Mouse (Mus musculus) spleen, postnatal 14 days (tissue): ENCODE data around the gene Larp1.
A peak's percentile ranks its signal among the peaks of the same experiment; 100 is the strongest.
"Not testable (repeated sequence)": the region's sequence is repeated elsewhere in the genome, so short reads cannot be mapped to it uniquely, and the experiment has no call there.

Experiments used
- DNase-seq, 2 experiments: peaks; one replicate each; pipeline ENCODE4 v3.0.0; 2021 to 2022; ENCODE audit warnings: low spot score in 2 of 2

The Larp1 gene

DNA sequence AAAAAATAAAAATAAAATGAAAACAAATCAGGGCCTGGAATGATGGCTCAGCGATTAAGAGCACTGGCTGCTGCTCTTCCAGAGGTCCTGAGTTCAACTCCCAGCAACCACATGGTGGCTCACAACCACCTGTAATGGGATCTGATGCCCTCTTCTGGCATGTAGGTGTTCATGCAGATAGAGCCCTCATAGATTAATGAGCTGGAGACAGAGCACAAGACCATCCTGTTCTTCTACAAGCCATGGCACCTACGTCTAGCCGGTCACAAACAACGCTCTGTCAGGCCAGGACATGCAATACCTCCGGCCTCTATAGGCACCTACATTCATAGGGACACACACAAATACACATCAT lies 89.5 kb downstream of the Larp1 start:
- DNase-seq = not testable (repeated sequence)

DNA sequence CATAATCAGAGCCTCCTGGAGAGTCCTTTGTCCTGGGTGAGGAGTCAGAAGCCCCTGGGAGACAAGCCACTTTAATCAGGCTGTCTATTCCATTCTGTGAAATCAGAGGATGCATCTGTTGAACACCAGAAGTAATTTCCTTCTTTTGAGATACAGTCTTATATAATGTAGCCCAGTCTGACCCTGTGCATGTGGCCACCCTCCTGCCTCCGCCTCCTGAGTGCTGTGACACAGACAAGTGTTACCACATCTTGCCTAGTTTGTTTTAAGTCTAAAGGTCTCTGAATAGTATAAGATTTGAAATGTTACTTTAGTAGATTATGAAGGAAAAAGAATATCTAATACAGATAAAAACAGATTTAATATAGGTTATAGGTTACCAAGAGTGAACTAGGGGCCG lies 91.1 kb downstream of the Larp1 start:
- DNase-seq = no peak

DNA sequence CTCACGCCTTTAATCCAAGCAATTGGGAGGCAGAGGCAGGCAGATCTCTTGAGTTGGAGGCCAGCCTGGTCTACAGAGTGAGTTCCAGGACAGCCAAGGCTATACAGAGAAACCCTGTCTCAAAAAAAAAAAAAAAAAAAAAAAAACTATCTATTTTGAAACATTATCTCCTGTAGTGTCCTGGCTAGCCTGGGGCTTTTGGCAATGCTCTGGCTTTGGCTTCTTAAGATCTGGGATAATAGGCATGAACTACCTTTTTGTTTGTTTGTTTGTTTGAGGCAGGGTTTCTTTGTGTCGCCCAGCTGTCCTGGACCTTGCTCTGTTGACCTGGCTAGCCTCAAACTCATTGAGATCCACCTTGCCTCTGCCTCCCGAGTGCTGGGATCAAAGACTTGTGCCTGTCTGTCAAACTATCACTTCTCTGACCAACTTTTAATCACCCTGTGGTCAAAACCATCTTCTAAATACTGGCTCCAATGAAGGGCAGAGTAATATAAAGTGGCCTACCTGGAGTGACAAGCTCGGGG lies 92.4 kb downstream of the Larp1 start:
- no peak for DNase-seq

DNA sequence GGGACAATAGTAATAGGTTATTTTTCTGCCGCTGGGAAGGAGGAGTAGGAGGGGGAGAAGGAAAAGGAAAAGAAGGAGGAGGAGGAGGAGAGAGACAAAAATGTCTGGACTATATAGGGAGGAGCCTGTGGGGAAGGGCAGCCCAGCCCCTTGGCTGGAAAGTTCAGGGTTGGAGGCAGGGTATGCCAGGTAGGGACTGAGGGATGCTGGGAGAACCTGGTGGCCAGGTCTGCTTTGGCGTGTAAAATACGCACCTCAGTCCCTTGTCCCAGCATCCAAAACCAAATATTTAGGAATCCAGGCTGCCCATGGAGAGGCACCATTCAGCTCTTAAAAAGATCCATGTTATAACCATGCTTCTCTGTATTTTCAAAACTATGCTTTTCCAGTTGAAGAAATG lies 93.3 kb downstream of the Larp1 start:
- no peak for DNase-seq

DNA sequence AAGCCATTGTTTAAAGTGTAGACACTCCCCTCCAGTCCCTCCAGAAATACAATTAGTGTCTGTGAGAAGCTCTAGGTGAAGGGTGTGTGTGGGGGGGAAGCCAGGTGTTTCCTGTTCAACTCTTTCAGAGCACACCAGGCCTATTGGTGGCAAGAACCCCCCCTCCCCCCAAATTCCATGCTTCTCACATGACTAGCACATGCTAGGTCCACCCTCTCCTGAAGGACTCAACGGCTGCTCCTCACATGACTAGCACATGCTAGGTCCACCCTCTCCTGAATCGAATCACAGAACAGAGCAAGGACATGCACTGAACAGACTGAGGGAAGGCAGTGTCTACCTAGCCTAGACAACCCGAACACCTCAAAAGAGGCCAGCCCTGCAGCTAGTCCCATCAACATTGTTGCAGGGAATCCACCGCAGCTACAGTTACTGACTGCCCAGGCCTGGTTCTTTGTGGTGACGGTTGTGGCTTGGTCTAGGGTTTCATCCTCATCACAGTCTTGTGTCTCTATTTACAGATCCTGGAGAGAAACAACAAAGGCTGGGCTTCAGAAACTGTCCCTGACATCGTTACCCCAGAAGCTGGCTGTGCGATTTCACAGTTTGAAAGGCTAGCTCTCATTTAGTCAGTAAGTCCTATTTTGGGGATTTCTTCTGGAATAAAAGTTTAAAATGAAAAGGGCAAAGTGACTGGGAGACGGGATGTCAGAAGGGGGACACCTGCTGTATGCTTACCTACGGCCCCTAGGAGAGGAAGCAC lies 93.9 kb downstream of the Larp1 start:
- peak in 1 of 2 experiments; percentile 17 for DNase-seq

DNA sequence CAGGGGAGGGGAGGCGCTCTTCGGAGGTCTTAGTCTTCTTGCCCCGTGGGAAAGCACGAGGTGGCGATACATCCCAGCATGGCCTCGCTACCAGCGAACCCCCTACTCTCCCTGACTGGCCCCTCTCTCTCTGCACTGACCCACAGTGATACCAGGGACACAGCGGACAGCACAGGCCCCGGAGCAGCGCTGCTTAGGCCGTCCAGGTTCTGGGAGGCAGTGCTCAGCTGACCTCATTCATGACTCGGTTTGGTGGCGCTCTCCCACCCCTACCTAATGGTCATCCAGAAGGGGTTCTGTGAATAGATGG lies 94.4 kb downstream of the Larp1 start:
- no peak for DNase-seq

DNA sequence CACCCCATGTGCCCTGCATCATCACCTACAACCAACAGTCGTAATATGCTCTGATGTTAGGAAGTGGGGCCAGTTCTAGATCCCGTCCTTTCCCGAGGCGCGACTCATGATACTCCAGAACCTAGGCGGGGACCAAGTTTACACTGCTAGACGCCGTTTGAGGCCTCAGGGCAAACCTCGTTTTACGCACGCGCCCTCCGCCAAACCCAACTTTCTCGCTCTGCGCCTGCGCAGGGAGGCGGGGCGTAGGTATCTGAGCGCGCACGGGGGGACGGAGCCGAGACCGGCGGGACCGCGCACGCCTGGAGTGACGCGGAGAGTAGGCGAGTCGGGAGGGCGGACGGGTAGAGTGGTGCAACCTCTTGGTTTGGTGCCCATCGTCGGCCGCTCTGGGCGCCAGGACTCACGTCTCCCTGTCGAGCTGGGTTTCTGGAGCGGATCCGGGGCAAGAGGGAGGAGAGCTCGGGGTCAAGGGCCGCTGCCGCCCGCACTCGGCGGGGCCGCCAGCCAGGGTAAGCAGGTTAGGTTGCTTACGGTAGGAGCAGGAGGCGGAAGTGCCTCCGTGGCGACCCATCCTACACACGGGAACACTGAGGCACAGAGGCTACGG lies 94.9 kb downstream of the Larp1 start, which contains the start of gene Cnot8:
TSS of gene Cnot8 (plus strand) at position 457 of the 610 bp plus-strand sequence.
- DNase-seq = peak; percentile 99

DNA sequence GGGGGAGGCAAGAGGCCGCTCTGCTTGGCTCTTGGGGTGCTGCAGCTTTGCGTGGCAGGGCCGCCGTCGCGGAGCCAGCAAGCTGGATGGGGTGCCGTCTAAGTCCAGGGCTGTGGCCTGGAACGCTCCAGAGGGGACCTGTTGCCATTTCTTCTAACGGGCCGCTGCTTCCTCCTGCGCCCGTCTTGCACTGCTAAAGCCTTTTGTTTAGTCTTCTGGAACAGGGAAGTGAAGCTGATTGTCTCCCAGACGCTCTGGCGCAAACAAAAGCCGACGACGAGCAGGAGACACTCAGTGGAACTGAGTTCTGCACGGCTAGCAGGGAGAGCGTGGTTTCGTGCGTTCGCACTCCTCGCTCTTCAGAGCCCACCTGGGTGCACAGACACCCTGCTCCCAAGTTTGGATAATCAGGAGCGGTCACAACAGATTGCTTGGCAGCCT lies 95.5 kb downstream of the Larp1 start:
- peak in 1 of 2 experiments; percentile 25 for DNase-seq

DNA sequence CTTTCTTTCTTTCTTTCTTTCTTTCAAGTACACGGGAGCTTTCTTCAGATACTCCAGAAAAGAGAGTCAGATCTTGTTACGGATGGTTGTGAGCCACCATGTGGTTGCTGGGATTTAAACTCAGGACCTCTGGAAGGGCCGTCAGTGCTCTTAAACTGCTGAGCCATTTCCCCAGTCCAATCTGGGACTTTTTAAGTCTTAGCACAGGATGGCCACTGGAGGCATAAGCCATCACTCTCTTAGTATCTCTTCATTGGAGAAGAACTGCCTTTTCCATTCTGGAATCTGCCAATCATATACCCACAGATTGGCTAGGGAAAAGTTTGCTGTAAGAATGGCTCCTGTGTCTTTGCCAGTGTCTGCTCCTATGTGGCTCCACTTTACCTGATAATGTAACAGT lies 98.1 kb downstream of the Larp1 start:
- no peak for DNase-seq

DNA sequence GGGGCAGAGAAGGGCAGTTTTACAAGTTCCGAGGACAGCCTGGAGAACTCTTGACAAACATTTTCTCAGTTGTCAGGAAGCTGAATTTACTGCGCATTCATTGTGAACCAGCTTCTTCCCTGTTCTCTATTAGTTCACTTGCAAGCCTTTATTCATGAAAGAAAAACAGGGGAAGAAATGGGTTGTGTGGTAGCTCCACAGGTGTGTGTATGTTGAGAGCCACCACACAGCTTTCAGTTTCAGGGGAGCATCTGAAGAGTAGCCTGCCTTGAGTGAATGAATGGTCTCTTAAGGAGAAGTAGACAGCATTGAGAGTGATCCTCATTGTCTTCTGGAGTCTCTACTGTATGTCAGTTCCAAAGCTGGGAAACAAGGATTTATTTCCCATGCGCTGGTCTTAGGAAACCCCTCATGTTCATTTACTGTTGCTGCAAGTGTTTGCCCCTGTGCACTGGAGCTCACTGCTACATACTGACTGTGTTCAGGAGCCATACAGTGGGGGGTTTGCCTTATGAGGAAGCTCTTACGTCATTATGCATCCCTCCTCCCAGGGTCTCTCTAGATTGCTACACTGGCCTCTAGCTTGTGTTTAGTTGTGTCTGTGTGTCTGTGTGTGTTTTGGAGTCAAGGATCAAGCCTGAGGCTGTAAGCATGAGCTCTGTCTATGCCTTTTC lies 98.9 kb downstream of the Larp1 start:
- DNase-seq = no peak
